Mouse (Mus musculus) hindbrain, postnatal 0 days (tissue): ENCODE results near the gene Synm. TPM values are rescaled to one million over a fixed set of nuclear protein-coding genes. Genes with fewer than 3 reads are reported as not detected.

Source experiments
- ATAC-seq: fragments of 200-750 bp; cut with Nextera tagmentation; 2 replicates; pipeline ENCODE4 v1.8.0; 2017; ENCODE audit warnings: mild to moderate bottlenecking, moderate TSS enrichment, moderate library complexity
- DNase-seq: peaks from one replicate; pipeline ENCODE4 v3.0.0-alpha.2; 2015; ENCODE audit warnings: low spot score
- H3K27ac ChIP-seq: fragments of 300-500 bp; sonication (generic); 2 replicates; pipeline ENCODE4 v1.5.1; 2014; ENCODE audit warnings: mild to moderate bottlenecking
- H3K27me3 ChIP-seq: fragments of 300-500 bp; sonication (generic); 2 replicates; pipeline ENCODE4 v1.6.1; 2014; ENCODE audit warnings: low read length, mixed read lengths; ENCODE audit not compliant: insufficient read depth
- H3K36me3 ChIP-seq: fragments of 300-500 bp; sonication (generic); 2 replicates; pipeline ENCODE4 v1.6.1; 2014; ENCODE audit warnings: low read length, mixed read lengths; ENCODE audit not compliant: insufficient read depth
- H3K4me1 ChIP-seq: fragments of 300-500 bp; sonication (generic); 2 replicates; pipeline ENCODE4 v1.6.1; 2014; ENCODE audit warnings: antibody characterized with exemption, low read length, mixed read lengths; ENCODE audit not compliant: insufficient read depth
- H3K4me2 ChIP-seq: fragments of 300-500 bp; sonication (generic); 2 replicates; pipeline ENCODE4 v1.6.1; 2014; ENCODE audit warnings: low read depth, mild to moderate bottlenecking, low read length, moderate library complexity, mixed read lengths
- H3K4me3 ChIP-seq: fragments of 300-500 bp; sonication (generic); 2 replicates; pipeline ENCODE4 v1.5.1; 2014; ENCODE audit warnings: low read length
- H3K9ac ChIP-seq: fragments of 300-500 bp; sonication (generic); replicated peaks from 2 replicates; pipeline ENCODE4 v1.6.1; 2014; ENCODE audit warnings: mild to moderate bottlenecking, low read length, moderate library complexity, mixed read lengths
- H3K9me3 ChIP-seq: fragments of 300-500 bp; sonication (generic); 2 replicates; pipeline ENCODE4 v1.6.1; 2016; ENCODE audit warnings: low read length, mixed read lengths
- CTCF ChIP-seq: IDR thresholded peaks from 2 replicates; pipeline ENCODE4 v1.5.1; 2016; ENCODE audit warnings: antibody characterized with exemption, control low read depth, low read depth
- WGBS: fragments of 180-500 bp; shearing (Covaris S2); extraction: QIAGEN DNeasy Blood & Tissue Kit; methylation state at CpG from one replicate; pipeline ENCODE4 v1.1.7; 2014; 5-methylcytosine and 5-hydroxymethylcytosine counted together
- polyA plus RNA-seq: library from polyadenylated mRNA; unstranded; fragments of >200 nt; fragmentation: Nextera tagmentation; extraction: Ambion mirVana; gene quantifications from 2 replicates; pipeline ENCODE4 v1.2.1, GENCODE M21; 2015
- total RNA-seq: library from RNA; depleted of rRNA; stranded (reverse); fragments of >200 nt; gene quantifications from 2 replicates; pipeline ENCODE4 v1.2.3, GENCODE M21; 2014

The Synm gene
- total and polyA plus RNA-seq, 2 experiments from 2014 or later, result 5.8 to 6.4 TPM

DNA sequence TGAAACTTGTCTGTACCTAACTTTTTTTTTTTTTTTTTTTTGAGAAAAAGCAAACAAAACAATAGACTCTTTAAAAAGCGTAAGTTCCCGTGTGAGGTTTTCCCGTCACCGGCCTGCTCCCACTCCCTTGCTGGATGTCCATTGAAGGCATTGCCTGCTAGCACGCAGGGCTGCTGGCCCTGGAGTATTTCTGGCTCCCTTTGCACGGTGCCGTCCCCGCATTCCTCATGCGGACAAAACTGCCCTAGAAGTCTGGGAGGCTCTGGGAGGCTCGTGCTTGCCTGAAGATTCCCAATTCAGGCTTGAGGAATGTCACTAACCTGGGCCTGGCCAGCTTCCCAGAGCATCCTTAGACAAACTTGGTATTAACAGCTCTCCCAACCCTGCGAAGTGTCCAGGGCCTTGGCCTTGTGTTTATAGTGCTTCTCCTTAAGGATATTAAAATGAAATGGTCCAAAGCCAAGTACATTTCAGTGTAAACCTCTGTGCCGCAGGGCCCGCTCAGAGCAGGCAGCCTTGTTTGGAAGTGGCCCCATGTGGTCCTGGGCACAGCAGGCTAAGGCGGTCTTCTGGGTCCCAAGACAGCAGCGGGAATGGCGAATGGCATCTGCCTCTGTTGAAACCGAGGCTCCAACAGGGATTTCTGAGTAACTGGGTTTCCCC, 58.2 kb downstream of the Synm start:
- no peaks in the 10 kb centered on the region for H3K27me3 ChIP-seq
- H3K9me3 ChIP-seq, result no peaks in the 10 kb centered on the region
- 58% methylated on average over 17 of the region's 17 CpGs for WGBS
- no peak overlapping the region for H3K9ac ChIP-seq
- ATAC-seq, result no peak
- H3K27ac ChIP-seq, result no peak overlapping the region
- H3K4me3 ChIP-seq, result no peak overlapping the region
- DNase-seq, result no peak
- H3K36me3 ChIP-seq, result no peaks in the 10 kb centered on the region
- TF ChIP-seq CTCF, result no peak
- H3K4me1 ChIP-seq, result no peaks in the 10 kb centered on the region
- H3K4me2 ChIP-seq, result no peak overlapping the region

DNA sequence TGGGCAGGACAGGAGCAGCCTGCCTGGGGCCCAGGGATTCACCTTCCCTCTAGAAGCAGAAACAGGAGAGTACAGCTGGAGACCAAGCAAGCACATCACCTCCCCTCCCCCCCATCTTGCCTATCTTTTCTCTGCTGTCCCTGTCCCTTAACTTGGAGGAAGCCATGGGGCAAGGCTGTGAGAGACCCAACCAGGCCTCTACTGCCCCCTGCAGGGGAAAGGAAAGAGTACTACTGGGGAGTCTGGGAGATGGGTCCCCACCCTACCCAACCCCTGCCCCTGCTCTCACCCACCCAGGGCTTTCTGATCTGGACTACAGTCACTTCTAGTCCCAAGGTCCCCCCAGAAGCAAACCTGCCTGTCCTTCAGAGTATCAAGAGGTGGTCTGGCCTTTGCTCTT, 58.7 kb downstream of the Synm start:
- Histone ChIP-seq H3K27me3 (no peaks in the 10 kb centered on the region), H3K36me3 (no peaks in the 10 kb centered on the region), H3K4me2 (no peak overlapping the region), H3K27ac (no peak overlapping the region), H3K9ac (no peak overlapping the region), H3K4me3 (no peak overlapping the region), H3K4me1 (no peaks in the 10 kb centered on the region), H3K9me3 (no peaks in the 10 kb centered on the region)
- TF ChIP-seq CTCF, result peak; percentile 55
- ATAC-seq (peak; percentile 53; the same call in 1 of the 2 replicates), DNase-seq (peak; percentile 44)

DNA sequence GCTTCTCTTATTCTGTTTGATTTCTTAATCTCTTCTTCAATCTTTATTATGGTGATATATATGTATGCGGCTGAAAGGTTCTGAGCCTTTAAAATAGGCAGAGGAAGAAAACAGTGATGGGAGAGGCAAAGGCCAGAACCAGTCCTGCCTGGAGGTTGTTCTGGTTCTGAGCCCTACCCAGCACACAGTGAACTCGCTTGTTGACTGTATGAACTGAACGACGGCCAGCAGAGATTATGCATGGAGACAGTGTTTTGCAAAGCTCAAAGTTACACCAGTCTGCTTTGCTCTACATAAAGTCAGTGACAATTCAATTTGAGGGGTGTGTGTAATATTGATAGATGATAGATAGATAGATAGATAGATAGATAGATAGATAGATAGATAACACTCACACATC, 60.2 kb downstream of the Synm start:
- H3K4me3 ChIP-seq, result no peak overlapping the region
- H3K36me3 ChIP-seq, result no peaks in the 10 kb centered on the region
- no peaks in the 10 kb centered on the region for H3K9me3 ChIP-seq
- H3K9ac ChIP-seq, result no peak overlapping the region
- 94% methylated on average over 4 of the region's 4 CpGs for WGBS
- DNase-seq, result no peak
- H3K4me2 ChIP-seq, result no peak overlapping the region
- H3K27ac ChIP-seq, result no peak overlapping the region
- H3K4me1 ChIP-seq, result no peaks in the 10 kb centered on the region
- TF ChIP-seq CTCF, result no peak
- H3K27me3 ChIP-seq, result no peaks in the 10 kb centered on the region
- no peak for ATAC-seq

DNA sequence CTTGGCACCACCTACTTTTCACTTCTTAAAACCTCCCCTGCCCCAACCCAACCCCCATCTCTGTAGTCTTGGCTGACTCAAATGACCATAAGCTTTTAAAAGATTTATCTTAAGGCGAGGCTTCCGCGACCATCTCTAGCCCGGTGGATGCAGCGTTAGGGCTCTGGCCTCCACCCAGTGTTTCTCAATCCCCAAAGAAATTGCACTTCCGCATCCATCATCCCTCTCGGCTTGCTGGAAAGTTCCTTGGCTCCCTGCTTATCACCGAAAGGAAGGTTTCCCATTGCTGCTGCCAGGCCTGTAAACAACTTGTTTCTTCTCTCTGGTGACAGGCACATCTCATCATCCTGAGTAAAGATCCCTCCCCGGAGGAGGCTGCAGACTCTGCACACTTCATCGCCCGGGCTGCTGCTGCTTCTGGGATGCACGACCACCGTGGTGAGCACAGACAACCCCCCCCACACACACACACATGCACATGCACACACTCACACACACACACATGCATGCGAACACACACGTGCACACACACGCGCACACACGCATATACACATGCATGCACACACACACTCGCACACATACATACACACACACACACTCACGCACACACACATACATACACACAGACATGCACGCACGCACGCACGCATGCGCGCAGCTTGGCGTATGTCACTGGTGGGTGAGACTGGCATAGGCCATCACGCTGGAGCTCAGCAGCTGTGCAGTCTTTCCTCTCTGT, 61.5 kb downstream of the Synm start:
- no peak overlapping the region for H3K27ac ChIP-seq
- H3K4me3 ChIP-seq, result no peak overlapping the region
- H3K4me2 ChIP-seq, result no peak overlapping the region
- DNase-seq (no peak), ATAC-seq (no peak)
- no peaks in the 10 kb centered on the region for H3K36me3 ChIP-seq
- no peak overlapping the region for H3K9ac ChIP-seq
- no peaks in the 10 kb centered on the region for H3K9me3 ChIP-seq
- WGBS, result 89% methylated on average over 28 of the region's 28 CpGs
- TF ChIP-seq CTCF, result no peak
- H3K27me3 ChIP-seq, result no peaks in the 10 kb centered on the region
- H3K4me1 ChIP-seq, result no peaks in the 10 kb centered on the region

DNA sequence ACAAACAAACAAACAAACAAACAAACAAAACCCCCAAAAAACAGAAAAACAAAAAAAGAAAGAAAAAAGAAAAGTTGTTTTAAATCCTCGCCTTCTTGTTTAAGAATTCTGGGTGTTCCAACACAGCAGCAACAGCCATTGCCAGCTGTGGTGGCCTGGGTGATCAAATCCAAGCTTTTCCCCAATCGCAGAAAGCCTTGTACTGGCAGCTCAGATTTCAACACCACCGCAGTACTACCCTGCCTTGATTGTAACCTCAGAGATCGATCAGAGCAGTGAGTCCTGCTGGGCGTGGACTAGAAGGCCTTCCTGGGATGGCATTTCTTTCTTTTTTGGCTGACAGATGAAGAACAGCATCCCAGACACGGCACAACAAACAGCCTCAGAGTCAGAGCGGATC, 63.6 kb downstream of the Synm start:
- ATAC-seq, result no peak
- Histone ChIP-seq H3K4me1 (no peaks in the 10 kb centered on the region), H3K4me3 (no peak overlapping the region), H3K27me3 (no peaks in the 10 kb centered on the region), H3K9ac (no peak overlapping the region), H3K36me3 (no peaks in the 10 kb centered on the region), H3K4me2 (no peak overlapping the region), H3K9me3 (no peaks in the 10 kb centered on the region), H3K27ac (no peak overlapping the region)
- WGBS, result 91% methylated on average over 7 of the region's 7 CpGs
- DNase-seq, result no peak
- TF ChIP-seq CTCF, result no peak

DNA sequence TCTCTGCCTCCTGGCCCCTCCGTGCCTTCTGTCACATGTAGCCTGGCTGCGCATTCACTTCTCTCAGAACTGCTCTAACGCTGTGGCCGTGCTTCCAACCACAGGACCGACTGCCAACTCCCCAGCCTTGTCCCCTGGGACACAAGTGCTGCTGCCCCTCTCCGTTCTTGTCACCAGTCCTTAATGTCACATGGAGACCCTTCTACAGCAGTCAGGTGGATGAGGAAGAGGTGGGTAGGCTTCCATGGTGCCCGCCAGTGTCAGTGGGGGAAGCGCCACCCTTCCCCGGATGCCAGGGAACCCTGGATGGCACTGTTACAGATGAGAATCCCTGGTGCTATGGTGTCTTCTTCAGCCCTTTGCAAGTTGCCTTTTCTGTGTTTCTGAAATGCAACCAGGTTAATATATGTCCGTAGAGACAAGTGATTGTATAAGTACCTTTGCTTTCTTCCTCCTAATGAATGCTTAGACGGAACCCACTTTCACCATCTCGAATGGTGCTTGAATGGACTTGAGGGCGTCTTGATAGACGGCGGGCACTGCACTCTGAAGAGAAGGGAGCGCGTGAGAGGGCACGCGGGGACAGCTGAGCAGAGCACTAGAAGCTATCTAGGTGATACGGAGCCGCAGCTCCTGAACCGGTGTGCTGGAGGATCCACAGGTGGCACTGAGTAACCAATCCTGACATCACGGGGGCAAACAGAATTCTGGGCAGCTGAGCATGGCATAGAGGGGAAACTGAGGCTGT, 66.6 kb downstream of the Synm start:
- no peak overlapping the region for H3K27ac ChIP-seq
- no peak overlapping the region for H3K4me3 ChIP-seq
- no peaks in the 10 kb centered on the region for H3K4me1 ChIP-seq
- no peak for TF ChIP-seq CTCF
- no peaks in the 10 kb centered on the region for H3K9me3 ChIP-seq
- WGBS, result 93% methylated on average over 23 of the region's 23 CpGs
- ATAC-seq (no peak), DNase-seq (no peak)
- no peaks in the 10 kb centered on the region for H3K36me3 ChIP-seq
- no peaks in the 10 kb centered on the region for H3K27me3 ChIP-seq
- H3K4me2 ChIP-seq, result no peak overlapping the region
- H3K9ac ChIP-seq, result no peak overlapping the region

DNA sequence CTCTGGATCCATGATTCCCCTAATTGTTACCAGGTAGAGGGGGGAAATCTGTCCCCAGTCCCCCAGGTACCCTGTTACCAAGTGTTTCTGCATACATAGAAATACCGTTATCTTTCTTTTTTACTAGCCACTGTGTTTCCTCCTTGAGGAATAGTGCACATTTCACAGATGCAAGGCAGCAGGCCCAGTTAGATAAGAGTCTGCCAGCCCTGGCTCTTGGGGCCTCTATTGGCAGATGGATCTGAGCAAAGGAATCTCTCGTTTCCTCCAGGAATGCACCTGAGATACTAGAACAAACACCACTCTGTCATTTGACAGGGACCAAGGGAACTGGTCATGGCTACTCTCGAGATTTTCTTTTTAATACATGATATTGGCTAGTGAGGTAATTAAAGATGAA, 67.4 kb downstream of the Synm start:
- no peak for ATAC-seq
- no peaks in the 10 kb centered on the region for H3K4me1 ChIP-seq
- H3K4me3 ChIP-seq, result no peak overlapping the region
- TF ChIP-seq CTCF, result no peak
- H3K27ac ChIP-seq, result no peak overlapping the region
- DNase-seq, result no peak
- no peaks in the 10 kb centered on the region for H3K36me3 ChIP-seq
- H3K9me3 ChIP-seq, result no peaks in the 10 kb centered on the region
- WGBS, result 80% methylated on average over 3 of the region's 3 CpGs
- H3K9ac ChIP-seq, result no peak overlapping the region
- no peaks in the 10 kb centered on the region for H3K27me3 ChIP-seq
- H3K4me2 ChIP-seq, result no peak overlapping the region
